Mouse (Mus musculus) frontal cortex, postnatal 10 days (tissue): ENCODE results near the gene Itgb5.
A peak's percentile ranks its signal among the peaks of the same experiment; 100 is the strongest.

Experiments
- DNase-seq, 2 experiments: peaks; one replicate each; pipeline ENCODE4 v3.0.0; 2022; ENCODE audit warnings: low spot score in 2 of 2, mixed read lengths in 1 of 2

Gene Itgb5

DNA sequence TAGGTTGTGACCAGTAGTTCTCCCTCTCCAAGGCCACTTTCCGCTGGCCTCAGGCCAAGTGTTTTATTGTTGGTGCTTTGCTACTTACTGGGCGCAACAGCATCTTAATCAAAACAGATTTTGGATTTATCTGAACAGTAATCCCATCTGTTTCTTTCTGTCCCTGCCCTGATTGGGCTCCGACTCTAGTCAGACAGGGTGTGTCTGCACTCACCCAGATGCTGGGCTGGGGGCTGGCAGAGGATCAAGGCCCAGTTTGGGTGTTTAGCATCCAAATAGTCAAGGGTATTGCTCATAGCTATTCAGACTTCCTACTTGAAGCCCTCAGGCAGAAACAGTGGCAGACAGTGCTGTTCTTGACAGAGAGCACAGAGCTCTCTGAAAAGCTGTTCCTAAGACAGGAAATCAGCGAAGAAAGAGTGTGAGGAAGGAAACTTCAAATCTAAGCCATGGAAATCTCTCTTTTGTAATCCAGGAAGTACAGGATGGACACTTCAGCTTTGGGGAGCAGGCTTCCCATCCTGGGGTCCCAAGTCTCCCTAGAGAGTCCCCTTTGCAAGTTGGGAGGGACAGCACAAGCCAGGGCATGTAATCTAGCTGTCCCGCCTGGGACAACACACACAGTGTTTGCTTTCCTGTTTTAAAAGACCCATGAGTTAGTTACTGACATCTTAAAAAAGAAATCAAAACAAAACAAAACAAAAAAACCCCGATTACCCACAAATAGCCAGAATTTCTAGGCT lies 48.7 kb downstream of the Itgb5 start:
- no peak for DNase-seq

DNA sequence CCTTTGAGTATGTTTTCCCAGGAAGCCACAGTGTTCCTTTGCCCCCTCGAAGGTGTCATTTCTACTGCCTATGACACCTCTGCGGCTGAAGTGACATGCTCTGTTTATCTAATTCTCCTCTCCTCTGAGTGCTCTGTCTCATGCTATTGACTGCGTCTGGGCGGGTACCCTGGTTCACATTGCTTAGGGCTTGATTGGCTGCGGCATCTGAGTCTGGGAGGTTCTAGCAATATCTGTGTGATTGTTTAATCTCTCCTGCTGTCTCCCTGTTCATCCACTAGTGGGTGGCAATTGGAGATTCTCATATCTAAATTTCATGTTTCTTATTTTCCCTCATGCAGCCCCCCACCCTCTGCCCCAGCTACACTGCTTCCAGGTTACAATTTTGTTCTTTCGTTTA lies 49.6 kb downstream of the Itgb5 start:
- DNase-seq = no peak

DNA sequence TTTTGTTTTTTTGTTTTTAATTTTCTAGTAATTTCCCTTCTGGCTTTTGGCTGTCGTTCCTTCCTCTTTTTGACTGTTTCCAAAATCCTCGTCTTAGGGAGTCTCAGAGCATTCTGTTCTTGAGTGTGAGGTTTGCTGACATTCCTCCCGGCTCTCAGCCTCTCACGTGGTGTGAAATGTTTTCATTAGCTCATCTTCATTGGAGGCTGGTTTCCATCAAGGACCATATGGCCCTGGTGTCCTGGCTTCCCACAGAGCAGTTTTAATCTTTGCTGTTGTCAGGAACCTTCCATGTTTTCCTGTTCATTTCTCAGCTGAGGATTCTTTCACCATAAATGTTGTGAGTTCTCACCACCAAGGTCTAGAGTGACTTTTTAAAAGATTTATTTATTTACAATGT lies 50.1 kb downstream of the Itgb5 start:
- DNase-seq = no peak

DNA sequence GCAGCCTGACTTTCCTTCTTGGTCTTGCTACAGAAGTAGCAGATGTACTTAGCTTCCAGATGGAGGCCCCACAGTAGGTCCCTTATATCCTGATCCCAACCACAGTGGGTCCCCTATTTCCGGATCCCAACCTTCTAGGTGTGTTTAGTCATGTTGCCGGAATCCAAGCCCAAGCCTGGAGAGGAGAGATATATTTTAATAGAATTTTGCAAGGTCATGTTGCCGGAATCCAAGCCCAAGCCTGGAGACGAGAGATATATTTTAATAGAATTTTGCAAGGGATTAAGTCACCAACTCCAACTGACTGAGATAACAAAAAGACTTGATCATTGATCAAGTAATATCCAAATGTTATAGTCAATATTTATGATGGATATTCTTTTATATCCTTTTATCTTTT lies 51.3 kb downstream of the Itgb5 start:
- DNase-seq = no peak

DNA sequence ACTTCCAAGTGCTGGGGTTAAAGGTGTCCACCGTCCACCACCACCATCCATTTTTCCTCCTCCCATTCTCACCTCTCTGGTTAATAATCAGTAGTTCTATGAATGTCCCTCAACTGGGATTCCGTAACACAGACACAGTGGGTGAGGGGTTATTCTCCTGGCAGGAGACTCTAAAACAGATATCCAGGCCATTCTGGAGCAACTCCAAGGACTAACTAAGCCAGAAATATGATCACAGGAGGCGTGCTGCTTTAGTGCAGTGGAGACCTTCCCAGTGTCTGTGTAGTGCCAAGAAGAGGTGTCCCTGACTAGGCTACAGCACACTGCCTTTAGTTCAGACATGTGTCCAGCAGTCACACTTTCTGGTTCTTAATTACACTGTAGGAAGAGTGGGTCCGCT lies 53.1 kb downstream of the Itgb5 start:
- DNase-seq = peak in 1 of 2 experiments; percentile 23

DNA sequence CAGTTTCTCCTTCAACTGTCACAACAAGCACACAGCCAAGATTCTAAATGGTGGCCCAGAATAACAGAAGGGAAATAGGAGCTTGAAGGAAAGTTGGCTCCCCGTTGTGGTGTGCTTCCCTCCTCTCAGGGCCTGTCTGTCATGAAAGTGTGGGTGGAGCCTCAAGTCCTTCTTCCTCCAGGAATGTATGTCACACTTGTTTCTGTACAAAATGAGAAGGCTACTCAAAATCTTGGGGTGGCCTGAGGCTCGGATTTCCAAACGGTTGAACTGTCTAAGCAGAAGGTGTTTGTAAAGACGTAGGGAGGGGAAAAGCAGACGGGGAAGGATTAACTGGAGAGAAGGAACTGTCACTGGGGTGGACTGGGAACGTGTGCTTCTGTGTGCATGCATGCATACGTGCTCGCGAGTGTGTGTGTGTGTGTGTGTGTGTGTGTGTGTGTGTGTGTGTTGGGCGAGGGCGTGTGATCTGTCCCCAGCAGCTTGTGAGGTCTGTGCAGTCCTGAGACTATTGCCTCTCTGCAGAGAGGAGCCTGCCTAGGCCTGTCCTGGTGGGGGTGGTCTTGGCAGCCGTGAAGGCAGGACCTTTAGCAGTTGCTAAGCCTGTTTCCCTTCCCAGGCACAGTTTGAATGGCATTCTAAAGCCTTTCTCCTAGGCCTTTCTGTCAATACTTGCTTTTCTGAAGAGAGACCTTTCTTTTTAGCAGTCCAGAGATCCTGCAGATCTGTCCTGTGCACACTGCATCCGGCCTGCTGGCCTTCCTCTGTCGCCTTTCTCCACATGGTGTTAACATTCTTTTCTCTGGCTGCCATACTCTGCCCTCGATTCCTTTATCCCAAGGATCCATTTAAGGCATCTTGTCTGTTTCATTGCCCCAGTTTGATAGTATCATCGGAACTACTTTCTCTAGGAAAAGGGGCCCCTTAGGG lies 53.8 kb downstream of the Itgb5 start:
- DNase-seq = peak; percentile 40 to 50

DNA sequence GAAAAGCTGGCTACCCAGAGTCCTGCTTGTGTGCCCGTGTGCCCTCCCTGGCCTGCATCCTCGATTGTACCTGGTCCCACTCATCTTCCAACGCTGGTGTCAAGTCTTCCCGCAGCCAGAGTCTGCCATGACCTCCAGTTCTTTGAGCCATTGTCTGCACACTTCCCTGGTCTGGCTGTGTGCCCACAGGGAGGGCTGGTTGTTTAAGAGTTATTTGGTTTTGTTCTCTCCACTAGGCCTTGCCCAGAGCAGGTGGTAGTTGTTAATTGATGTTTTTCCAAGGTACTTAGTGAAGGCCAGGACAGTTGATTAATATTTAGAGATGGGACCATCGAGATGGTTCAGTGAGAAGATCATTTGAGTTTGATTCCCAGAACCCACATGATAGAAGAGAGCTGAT lies 54.7 kb downstream of the Itgb5 start:
- no peak for DNase-seq

DNA sequence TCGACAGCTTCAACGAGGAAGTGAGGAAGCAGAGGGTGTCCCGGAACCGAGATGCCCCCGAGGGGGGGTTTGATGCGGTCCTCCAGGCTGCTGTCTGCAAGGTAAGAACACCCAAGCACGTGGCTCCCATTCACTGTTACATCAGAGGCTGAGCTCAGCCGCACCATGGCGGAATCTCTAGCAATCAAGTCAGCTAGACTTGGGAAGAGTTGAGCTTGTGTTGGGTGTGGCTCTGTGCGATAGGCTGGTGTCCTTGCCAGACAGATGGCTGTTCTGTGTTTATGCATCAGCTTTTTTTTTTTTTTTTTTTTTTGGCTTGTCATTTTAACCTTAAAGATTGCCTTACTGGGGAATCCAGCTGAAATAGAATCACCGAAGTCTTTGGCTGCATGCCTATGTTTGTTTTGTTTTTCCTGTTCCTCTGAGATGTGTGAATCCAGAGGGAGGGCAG lies 55.6 kb downstream of the Itgb5 start:
- peak in 1 of 2 experiments; percentile 43 for DNase-seq

DNA sequence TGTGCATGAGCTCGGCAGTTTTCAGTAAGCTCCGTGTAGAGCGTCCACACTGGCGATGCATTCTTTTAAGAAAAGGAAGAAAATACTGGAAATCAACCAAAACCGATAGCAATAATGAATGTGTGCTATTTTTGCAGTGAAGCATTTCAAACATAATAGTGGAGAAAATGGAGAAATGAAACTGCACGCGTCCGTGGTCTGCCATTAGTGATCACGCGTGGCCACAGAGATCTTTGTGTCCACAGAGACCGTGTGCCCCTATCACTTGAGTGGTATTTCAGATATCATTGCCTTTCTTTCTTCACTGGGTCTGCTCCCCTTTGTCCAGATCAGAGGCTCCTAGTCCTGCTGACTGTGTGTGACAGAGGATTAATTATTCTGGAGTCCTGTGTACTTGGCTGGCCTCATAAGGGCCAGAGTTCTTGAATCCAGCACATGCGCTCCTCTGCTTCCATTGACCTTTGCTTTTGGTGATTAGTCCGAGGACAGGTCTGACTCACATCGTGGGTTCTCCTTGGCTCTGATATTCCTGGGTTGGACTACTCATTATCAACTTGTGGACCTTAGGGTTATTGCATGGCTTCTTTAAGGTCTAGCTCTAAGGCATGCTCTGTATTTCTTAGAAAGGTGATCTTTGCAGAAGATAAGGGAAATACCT lies 56.3 kb downstream of the Itgb5 start:
- no peak for DNase-seq

DNA sequence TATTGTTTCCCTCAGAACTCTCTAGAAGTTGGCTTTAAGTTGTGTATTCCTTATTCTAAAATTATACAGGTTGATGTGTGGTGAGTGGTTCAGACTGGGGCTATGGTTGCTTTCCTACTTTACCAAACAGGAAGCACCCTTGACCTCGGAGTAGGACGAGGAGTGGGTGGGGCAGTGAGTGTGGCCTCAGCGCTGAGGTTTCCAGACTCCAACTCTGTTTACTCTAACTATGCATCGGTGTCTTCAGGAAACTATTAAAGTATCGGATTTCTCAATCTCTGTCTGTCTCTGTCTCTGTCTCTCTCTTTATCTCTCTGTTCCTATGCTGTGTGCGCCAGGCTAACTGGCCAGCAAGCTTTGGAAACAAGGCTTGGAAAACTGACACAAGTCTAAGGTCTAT lies 57.2 kb downstream of the Itgb5 start:
- DNase-seq = no peak

DNA sequence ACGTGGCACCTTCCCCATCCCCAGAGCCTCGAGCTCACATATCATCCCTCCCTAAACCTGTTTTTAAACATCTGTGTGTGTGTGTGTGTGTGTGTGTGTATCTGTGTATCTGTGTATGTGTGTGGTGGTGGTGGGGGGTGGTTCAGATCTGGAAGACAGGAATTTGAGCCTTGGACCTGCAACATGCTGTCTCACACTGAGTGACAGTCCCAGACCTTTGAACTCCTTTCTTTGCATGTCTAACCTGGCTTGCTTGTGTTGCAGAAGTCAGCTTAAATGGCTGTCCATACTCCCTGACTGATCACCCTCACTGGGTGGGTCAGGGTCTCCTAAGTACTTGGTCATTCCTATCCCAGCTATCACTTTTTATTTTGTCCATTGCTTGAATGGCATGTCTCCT lies 58.5 kb downstream of the Itgb5 start:
- DNase-seq = no peak

DNA sequence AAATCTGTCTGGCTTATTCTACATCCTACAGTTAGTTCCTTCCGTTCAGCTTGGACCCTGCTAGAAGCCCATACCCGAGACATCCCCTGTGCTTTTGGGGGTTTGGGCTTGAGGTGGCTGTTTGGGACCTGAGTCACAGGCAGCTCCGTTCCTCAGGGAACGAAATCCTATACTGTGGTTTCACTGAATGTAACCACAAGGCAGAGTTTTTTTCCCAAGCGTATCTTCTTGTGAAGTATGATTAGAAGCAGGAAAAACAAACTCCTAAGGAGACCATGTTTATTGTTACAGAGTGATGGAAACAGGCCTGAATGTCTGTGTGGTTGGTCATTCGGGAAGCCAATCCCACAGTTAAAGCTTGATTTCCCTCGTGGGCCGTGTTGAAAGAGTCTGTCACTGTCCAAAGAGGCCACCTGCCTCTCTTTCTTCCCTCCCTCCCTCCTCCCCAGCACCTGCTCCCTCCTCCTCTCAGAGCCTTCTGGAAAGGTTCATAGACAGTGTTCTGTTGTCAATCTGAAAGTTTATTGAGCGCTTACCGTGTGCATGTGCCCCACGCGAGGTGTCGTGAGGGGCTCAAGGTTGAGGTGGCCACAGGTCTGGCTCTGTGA lies 59.6 kb downstream of the Itgb5 start:
- DNase-seq = no peak

DNA sequence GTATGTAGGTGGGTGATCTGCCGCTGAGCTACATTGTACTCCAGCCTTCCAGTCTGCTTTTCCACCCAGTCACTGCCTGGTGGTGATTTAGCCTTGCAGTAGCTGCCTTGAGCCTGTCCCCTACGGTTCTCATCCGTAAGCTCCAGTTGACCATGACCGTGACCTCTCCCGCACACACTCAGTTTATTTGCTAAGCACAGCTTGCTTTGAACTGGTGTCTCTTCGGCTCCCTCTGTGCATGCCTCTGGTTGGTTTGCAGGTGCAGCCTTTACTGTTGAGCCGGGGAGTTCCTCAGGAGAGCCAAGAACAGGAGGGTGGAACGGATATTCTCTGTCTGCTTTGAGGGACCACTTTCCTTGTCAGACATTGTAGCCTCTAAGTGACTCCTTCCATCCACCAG lies 61.6 kb downstream of the Itgb5 start:
- no peak for DNase-seq

DNA sequence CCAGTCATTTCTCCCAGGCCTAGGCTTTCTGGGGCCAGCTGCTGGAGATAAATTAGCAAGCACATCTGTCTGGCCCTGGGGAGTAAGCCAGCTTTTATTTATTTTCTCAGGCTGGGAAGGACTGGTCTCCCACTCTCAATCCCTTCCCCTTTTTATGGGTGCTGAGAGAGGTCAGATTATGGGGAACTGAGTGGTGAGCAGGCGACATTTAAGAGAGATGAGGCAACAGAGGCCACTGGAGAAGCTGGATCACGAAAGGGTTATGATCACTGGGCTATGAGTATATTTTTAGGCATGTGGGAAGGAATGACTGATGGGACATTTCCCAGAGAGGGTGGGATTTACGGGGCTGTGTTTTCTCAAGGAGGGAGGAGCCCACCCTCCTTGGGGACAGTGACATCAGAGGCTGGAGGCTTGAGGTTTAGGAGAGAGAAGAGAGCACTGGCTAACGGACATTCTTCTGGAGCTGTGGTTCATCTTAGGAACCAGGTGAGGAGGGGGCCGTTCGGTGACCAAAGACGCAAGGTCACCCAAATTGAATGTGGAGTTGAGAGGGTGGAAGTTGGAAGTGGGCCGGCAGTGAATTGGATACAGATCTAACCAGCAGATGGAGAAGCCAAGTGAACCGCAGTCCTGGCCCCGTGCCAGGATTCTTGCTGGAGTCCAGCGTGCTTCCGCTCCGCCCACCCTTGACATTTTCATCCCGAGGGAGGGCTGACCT lies 62.3 kb downstream of the Itgb5 start:
- DNase-seq = peak; percentile 56 to 69

DNA sequence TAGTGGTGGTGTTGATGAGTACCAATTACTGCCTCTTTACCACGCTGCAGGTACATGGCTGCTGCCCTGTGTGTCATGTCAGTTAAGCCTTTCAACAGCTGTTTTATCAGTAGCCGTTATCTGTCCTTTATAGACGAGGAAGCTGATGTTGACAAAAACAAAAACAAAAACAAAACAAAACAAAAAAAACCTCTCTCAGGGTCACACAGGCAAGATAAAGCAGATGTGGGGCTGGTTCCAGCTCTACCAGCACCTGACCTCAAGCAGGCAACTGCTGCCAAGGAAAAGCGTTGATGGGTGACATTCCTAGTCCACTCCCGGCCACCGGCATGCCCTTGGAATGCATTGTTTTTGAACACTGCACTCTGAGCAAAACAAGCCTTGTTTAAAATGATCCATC lies 63.1 kb downstream of the Itgb5 start:
- no peak for DNase-seq

DNA sequence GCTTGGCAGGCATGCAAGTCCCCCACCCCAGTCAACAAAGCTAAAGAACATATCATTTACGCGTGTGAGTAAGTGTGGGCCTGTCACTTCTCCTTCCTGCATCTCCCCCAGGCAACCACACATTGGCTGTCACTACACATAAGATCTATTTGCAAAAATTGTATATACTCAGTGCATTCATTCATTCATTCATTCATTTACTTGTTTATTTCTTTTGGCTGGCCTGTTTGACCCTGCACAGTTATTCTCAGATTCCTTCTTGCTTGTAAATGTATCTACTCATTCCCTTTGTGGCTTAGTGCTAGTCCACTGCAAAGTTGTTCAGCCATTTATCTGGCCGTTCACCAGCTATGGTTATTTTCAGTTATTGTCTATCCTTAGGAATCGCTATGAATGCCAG lies 64.3 kb downstream of the Itgb5 start:
- DNase-seq = no peak

DNA sequence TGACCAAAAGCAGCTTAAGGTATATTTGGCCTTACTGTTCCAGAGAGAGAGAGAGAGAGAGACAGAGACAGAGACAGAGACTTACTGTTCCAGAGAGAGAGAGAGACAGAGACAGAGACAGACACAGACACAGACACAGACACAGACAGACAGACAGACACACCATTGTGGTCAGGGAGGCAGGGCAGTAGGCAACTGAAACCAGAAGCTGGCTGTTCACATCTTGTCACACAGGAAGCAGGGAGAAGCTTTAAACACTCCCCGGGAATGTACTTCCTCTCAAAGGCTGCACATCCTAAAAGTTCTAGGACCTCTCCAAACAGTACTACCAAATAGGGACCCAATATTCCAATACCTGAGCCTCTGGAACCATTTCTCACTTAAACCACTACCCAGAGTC lies 65.0 kb downstream of the Itgb5 start:
- no peak for DNase-seq

DNA sequence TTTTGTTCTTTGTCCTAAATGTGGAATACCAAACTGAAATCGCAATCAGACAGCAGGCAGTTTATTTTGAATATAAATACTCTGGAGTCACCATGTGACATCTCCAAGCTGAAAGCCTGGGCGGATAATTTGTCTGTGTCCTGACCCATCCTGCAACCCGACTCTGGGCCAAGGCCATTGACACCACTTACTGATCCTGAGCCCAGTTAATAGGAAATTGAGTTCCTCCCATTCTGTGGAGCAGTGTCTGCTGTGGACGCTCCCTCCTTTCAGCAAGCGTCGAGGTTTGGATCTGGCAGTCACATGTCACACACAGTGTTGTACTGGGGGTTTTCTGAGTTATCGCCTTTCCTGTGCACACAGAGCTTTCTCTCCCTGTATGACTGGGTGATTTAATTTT lies 66.2 kb downstream of the Itgb5 start:
- DNase-seq = no peak

DNA sequence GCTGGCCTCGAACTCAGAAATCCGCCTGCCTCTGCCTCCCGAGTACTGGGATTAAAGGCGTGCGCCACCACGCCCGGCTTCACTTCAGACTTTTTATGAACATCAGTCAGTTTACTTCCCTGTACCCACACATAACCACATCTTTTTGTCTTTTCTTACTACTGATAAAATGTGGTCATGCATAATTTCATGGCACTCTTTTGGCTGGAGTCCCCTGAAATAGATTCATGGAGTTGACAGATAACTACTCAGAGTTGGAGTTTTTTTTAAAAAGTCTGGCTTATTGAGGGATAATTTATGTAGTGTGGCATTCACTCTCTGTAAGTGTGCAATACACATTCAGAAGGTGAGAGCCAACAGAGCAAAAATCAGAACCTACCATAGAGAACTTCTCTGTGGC lies 67.3 kb downstream of the Itgb5 start:
- no peak for DNase-seq

DNA sequence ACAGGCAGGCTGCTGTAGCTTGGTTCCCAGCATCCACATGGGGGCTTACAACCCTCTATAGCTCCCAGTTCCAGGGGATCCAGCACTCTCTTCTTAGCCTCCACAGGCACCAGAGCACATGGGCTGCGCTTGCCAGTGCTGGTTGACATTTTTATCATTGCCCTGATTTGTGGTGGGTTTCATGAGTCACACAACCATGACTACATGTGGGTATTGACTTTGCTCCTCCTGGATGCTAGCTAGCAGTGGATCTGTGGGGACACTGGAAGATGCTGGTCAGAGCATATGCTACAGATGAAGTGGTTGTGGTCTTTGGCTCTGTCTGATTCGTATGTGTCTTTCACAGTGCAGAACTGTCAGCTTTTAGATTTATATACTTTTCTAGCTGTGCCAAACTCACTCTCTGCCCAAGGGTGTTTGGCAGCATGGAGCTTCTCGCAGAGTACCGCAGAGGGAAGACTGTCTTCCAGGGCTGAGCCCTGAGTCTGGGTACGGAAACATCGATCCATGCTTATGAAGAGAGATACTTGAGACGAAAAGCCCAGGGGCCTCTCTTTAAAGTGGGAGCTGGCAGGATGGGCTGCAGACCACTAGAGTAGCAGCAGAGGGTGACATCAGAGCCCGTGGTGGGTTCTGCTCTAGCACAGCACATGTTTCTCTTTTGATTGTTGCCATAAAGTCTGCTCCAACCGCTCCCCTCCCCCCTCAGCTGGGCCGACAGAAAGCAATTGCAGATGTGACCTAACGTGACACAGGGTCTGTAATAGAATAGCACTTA lies 74.4 kb downstream of the Itgb5 start:
- DNase-seq = no peak

DNA sequence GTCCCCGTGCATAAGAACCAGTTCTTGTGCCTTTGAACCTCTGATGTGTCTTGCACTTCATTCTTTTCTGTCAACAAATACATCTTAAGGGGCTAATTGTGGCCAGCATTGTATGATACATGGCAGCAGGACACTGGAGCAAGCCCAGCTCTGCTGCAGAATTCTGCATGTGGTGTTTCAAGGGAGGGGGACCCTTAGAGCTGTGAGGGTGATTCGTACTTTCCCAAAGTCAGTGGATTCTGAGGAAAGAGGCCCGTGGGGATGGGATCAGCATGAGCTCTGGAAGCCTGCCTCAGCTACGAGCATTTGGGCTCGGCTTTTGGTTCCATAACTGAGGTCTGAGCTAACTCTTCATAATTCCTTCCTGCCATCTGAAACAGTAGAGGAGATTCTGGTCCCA lies 75.1 kb downstream of the Itgb5 start:
- DNase-seq = no peak
